In the genomic region with DNA sequence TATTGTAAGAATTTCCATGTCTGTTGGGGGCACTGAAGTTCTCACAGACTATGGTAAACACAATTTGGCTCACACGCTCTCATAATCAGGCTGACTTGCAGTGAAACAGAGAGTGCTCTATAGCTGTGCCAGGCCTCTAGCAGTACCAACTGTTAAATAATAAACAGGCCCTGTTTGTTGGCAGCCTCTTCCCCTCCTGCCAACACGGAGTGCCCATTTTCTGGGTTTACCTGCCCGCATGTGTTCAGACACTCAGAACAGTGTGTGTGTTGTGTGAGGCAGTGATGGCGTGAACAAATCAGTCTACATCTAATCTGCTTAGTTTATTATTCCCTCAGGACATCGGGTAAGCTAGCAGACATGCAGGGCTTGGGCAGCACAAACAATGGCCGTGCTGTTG, we compare ENCODE assay signal across 7 mouse cellular contexts.
DNase-seq lines count a peak whose midpoint lies in the region; ATAC-seq lines count a peak whose summit lies in the region.

No protein-coding gene starts in this region.

- ATAC-seq in midbrain, embryonic 13.5 days = peak; percentile 68
- ATAC-seq in midbrain, embryonic 11.5 days (ENCODE audit: low FRiP score) = no peak

- peak overlapping the region; percentile 37; the same call in 1 of the 2 replicates for H3K27ac ChIP-seq in midbrain, embryonic 13.5 days
- H3K27ac ChIP-seq in midbrain, embryonic 11.5 days (ENCODE audit: low read depth, low read length) = no peak overlapping the region

- H3K27me3 ChIP-seq in midbrain, embryonic 13.5 days = no peaks in the 10 kb centered on the region
- no peaks in the 10 kb centered on the region for H3K27me3 ChIP-seq in midbrain, embryonic 11.5 days (ENCODE audit: control insufficient read depth, insufficient read depth, low read length)

- peaks cover 6% of the 10 kb centered on the region; the same call in 1 of the 2 replicates for H3K4me1 ChIP-seq in midbrain, embryonic 13.5 days (replicated peaks)
- H3K4me1 ChIP-seq in midbrain, embryonic 11.5 days (ENCODE audit: control insufficient read depth, insufficient read depth, low read length) = no peaks in the 10 kb centered on the region

- H3K4me3 ChIP-seq in midbrain, embryonic 13.5 days (replicated peaks) = no peak overlapping the region
- no peak overlapping the region for H3K4me3 ChIP-seq in midbrain, embryonic 11.5 days (ENCODE audit: low read depth, low read length)

- no peak overlapping the region for H3K4me2 ChIP-seq in midbrain, embryonic 13.5 days (replicated peaks)
- no peak overlapping the region for H3K4me2 ChIP-seq in midbrain, embryonic 11.5 days

- H3K36me3 ChIP-seq in midbrain, embryonic 13.5 days = no peaks in the 10 kb centered on the region
- H3K36me3 ChIP-seq in midbrain, embryonic 11.5 days (ENCODE audit: control insufficient read depth, insufficient read depth, low read length) = no peaks in the 10 kb centered on the region

- DNase-seq in midbrain, embryonic 11.5 days (ENCODE audit: low spot score, missing footprints) = no peak
- peak; percentile 77 to 87 for DNase-seq in cerebellum, postnatal 14 days
- peak; percentile 69 for DNase-seq in layer of hippocampus, adult 11-12 months (ENCODE audit: low spot score)
- peak; percentile 67 for DNase-seq in retina, postnatal 1 day
- no peak for DNase-seq in ovary, postnatal 36 days (ENCODE audit: low spot score)
- no peak for DNase-seq in lung, postnatal 10 days

- H3K9me3 ChIP-seq in midbrain, embryonic 13.5 days = no peaks in the 10 kb centered on the region
- H3K9me3 ChIP-seq in midbrain, embryonic 11.5 days (ENCODE audit: control insufficient read depth, low read length) = no peaks in the 10 kb centered on the region

- WGBS in midbrain, embryonic 13.5 days = 55% methylated on average over 6 of the region's 6 CpGs
- 68% methylated on average over 6 of the region's 6 CpGs for WGBS in midbrain, embryonic 11.5 days

- no peak overlapping the region for H3K9ac ChIP-seq in midbrain, embryonic 13.5 days (replicated peaks)
- no peak overlapping the region for H3K9ac ChIP-seq in midbrain, embryonic 11.5 days (ENCODE audit: low read length)

Comparison
In these comparisons a context has a peak if more than half of its experiments do, and no peak if none do; other contexts are left out.
1. DNase-seq: peak in cerebellum, postnatal 14 days (2 of 2), layer of hippocampus, adult 11-12 months (single experiment) and retina, postnatal 1 day (single experiment); none in midbrain, embryonic 11.5 days (single experiment), ovary, postnatal 36 days (single experiment) and lung, postnatal 10 days (single experiment).